Mouse (Mus musculus) neural tube, embryonic 15.5 days (tissue): ENCODE measurements around the gene Tnks1bp1. TPM values are rescaled to one million over a fixed set of nuclear protein-coding genes. Genes with fewer than 3 reads are reported as not detected.
A peak's percentile ranks its signal among the peaks of the same experiment; 100 is the strongest.

Source experiments
- ATAC-seq: fragments of 200-750 bp; cut with Nextera tagmentation; 2 replicates; pipeline ENCODE4 v1.8.0; 2017; ENCODE audit warnings: mild to moderate bottlenecking, moderate TSS enrichment, moderate library complexity; ENCODE audit not compliant: low FRiP score
- H3K27ac ChIP-seq: fragments of 300-500 bp; sonication (generic); replicated peaks from 2 replicates; pipeline ENCODE4 v1.5.1; 2015; ENCODE audit warnings: mild to moderate bottlenecking, inconsistent platforms
- H3K27me3 ChIP-seq: fragments of 300-500 bp; sonication (generic); replicated peaks from 2 replicates; pipeline ENCODE4 v1.6.1; 2015; ENCODE audit warnings: inconsistent platforms
- H3K36me3 ChIP-seq: fragments of 300-500 bp; sonication (generic); 2 replicates; pipeline ENCODE4 v1.6.1; 2015; ENCODE audit warnings: inconsistent platforms
- H3K4me1 ChIP-seq: fragments of 300-500 bp; sonication (generic); 2 replicates; pipeline ENCODE4 v1.6.1; 2015; ENCODE audit warnings: inconsistent platforms
- H3K4me2 ChIP-seq: fragments of 300-500 bp; sonication (generic); 2 replicates; pipeline ENCODE4 v1.6.1; 2015; ENCODE audit warnings: inconsistent platforms, mild to moderate bottlenecking, moderate library complexity
- H3K4me3 ChIP-seq: fragments of 300-500 bp; sonication (generic); replicated peaks from 2 replicates; pipeline ENCODE4 v1.5.1; 2015; ENCODE audit warnings: mild to moderate bottlenecking, inconsistent platforms
- H3K9ac ChIP-seq: fragments of 300-500 bp; sonication (generic); replicated peaks from 2 replicates; pipeline ENCODE4 v1.6.1; 2015; ENCODE audit warnings: mild to moderate bottlenecking, inconsistent platforms
- H3K9me3 ChIP-seq: fragments of 300-500 bp; sonication (generic); replicated peaks from 2 replicates; pipeline ENCODE4 v1.6.1; 2016; ENCODE audit warnings: inconsistent platforms
- WGBS: fragments of 180-500 bp; shearing (Covaris S2); methylation state at CpG from one replicate; pipeline ENCODE4 v1.1.7; 2015; ENCODE audit warnings: mixed read lengths; 5-methylcytosine and 5-hydroxymethylcytosine counted together
- polyA plus RNA-seq: library from polyadenylated mRNA; unstranded; fragments of >200 nt; fragmentation: Nextera tagmentation; extraction: Ambion mirVana; gene quantifications from 2 replicates; pipeline ENCODE4 v1.2.1, GENCODE M21; 2015

Tnks1bp1 gene
- polyA plus RNA-seq, 1 experiment from 2014 or later: 19.7 TPM

- no peak for ATAC-seq
Measured at GRCm38 (mm10) chr2:85014588-85014982, 33.2 kb upstream of the Tnks1bp1 start.

GRCm38 (mm10) chr2:85022043-85022442, 25.8 kb upstream of the Tnks1bp1 start:
- Histone ChIP-seq H3K4me3 (no peak overlapping the region), H3K27ac (no peak overlapping the region), H3K27me3 (no peaks in the 10 kb centered on the region), H3K36me3 (no peaks in the 10 kb centered on the region), H3K9me3 (no peaks in the 10 kb centered on the region), H3K4me2 (no peak overlapping the region), H3K9ac (no peak overlapping the region), H3K4me1 (no peaks in the 10 kb centered on the region)
- WGBS: 20% methylated on average over 4 of the region's 4 CpGs
- ATAC-seq: no peak

More at GRCm38 (mm10) chr2:85014588-85014982, 33.2 kb upstream of the Tnks1bp1 start:
- H3K9me3 ChIP-seq: no peaks in the 10 kb centered on the region
- no peak overlapping the region for H3K27ac ChIP-seq
- H3K9ac ChIP-seq: no peak overlapping the region
- H3K36me3 ChIP-seq: no peaks in the 10 kb centered on the region
- no peak overlapping the region for H3K4me2 ChIP-seq
- H3K27me3 ChIP-seq: no peaks in the 10 kb centered on the region
- 27% methylated on average over 3 of the region's 3 CpGs for WGBS
- H3K4me1 ChIP-seq: no peaks in the 10 kb centered on the region; the same call in 1 of the 2 replicates
- no peak overlapping the region for H3K4me3 ChIP-seq

DNA sequence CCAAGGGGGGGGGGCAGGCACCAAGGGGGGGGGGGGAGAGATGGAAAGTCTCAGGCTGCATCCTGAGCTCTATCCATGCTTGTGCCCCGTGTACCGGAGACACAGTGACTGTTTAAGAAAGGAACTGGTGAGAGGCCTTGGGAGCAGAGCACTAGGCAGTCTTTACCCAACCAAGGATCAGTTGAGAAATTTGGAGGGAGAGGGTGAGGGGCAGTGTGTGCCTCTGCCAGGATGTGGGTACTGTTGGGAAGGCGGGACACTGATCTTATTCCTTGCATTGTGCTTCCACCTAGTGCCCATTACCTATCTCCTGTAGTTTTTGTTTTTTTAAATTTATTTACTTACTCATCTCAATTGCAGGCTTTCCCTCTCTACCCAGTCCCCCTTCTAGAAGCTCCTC, 21.6 kb upstream of the Tnks1bp1 start:
- H3K4me2 ChIP-seq: no peak overlapping the region
- 87% methylated on average over 3 of the region's 3 CpGs for WGBS
- no peak for ATAC-seq
- no peak overlapping the region for H3K9ac ChIP-seq
- no peak overlapping the region for H3K4me3 ChIP-seq
- H3K27me3 ChIP-seq: no peaks in the 10 kb centered on the region
- no peaks in the 10 kb centered on the region for H3K36me3 ChIP-seq
- no peaks in the 10 kb centered on the region for H3K4me1 ChIP-seq
- no peak overlapping the region for H3K27ac ChIP-seq
- no peaks in the 10 kb centered on the region for H3K9me3 ChIP-seq

GRCm38 (mm10) chr2:85027281-85027680, 20.5 kb upstream of the Tnks1bp1 start:
- H3K4me1 ChIP-seq: no peaks in the 10 kb centered on the region
- H3K9me3 ChIP-seq: no peaks in the 10 kb centered on the region
- WGBS: 72% methylated on average over 5 of the region's 5 CpGs
- no peak overlapping the region for H3K9ac ChIP-seq
- no peak overlapping the region for H3K4me3 ChIP-seq
- ATAC-seq: no peak
- H3K36me3 ChIP-seq: no peaks in the 10 kb centered on the region
- H3K27me3 ChIP-seq: no peaks in the 10 kb centered on the region
- H3K27ac ChIP-seq: no peak overlapping the region
- no peak overlapping the region for H3K4me2 ChIP-seq

DNA sequence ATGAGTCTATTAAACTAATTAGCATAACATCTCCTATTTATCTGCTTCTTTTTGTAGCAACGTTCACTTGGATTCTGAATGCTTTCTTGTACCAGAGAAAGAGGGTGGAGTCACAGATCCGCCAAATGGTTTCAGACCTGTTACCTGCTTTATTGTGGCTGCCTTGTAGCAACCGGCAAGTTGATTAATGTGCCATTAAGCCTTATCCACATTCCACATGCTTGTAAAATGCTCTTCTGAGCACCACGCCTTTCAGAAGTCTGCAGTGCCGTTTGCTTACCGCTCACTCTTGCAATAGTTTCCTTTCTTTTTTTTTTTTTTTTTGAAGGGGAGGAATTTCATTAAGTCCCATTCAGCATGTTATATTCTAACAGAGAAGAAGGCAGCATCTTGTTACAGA, 17.9 kb upstream of the Tnks1bp1 start:
- 28% methylated on average over 6 of the region's 6 CpGs for WGBS
- no peak overlapping the region for H3K4me3 ChIP-seq
- no peak overlapping the region for H3K4me2 ChIP-seq
- no peak for ATAC-seq
- no peaks in the 10 kb centered on the region for H3K9me3 ChIP-seq
- H3K9ac ChIP-seq: no peak overlapping the region
- H3K27me3 ChIP-seq: no peaks in the 10 kb centered on the region
- no peaks in the 10 kb centered on the region for H3K36me3 ChIP-seq
- no peak overlapping the region for H3K27ac ChIP-seq
- H3K4me1 ChIP-seq: no peaks in the 10 kb centered on the region

GRCm38 (mm10) chr2:85030989-85031388, 16.8 kb upstream of the Tnks1bp1 start:
- H3K27ac ChIP-seq: no peak overlapping the region
- H3K9me3 ChIP-seq: no peaks in the 10 kb centered on the region
- H3K27me3 ChIP-seq: no peaks in the 10 kb centered on the region
- H3K4me2 ChIP-seq: no peak overlapping the region
- ATAC-seq: no peak
- H3K4me3 ChIP-seq: no peak overlapping the region
- no peaks in the 10 kb centered on the region for H3K36me3 ChIP-seq
- H3K4me1 ChIP-seq: no peaks in the 10 kb centered on the region
- WGBS: 70% methylated on average over 6 of the region's 6 CpGs
- H3K9ac ChIP-seq: no peak overlapping the region

DNA sequence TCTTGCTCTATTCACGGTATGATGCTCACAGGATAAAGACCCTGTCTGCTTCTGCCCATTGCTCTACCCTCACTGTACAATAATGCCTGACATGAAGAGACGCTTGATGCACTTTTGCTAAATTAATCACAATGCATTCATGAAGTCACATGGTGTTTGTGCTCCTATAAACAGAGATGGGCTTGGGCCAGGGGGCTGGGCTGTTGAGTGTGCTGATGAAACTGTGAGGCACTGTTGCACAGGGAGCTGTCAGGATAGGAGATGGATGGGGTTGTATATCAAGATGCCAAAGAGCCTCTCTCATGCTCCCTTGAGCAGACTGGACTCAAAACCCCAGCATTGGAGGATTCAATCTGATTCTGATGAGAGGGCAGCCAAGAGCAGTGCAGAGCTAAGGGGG, 14.7 kb upstream of the Tnks1bp1 start:
- Histone ChIP-seq H3K36me3 (no peaks in the 10 kb centered on the region), H3K4me3 (no peak overlapping the region), H3K4me2 (no peak overlapping the region), H3K9me3 (no peaks in the 10 kb centered on the region), H3K4me1 (peaks cover 11% of the 10 kb centered on the region), H3K27me3 (no peaks in the 10 kb centered on the region), H3K9ac (no peak overlapping the region), H3K27ac (no peak overlapping the region)
- ATAC-seq: no peak
- 85% methylated on average over 2 of the region's 2 CpGs for WGBS

DNA sequence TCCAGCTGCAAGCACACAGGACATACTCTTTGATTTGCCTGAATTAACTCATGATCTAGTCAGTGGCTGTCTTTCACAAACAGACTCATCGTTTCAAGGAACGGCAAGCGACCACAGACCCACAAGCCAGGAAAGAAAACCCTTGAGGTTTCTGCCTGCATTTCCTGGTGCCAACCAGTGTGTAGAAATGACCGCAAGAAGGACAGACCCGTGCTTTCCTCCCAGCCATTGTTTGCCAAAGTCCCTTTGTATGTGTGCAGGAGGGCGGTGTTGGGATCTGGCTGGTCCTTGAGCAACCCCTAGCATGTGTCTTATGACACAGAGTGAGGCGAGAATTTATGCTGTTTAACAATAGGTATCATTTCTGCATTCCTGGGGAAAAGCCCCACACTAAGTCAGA, 13.7 kb upstream of the Tnks1bp1 start:
- Histone ChIP-seq H3K4me2 (no peak overlapping the region), H3K27ac (no peak overlapping the region), H3K4me1 (peaks cover 17% of the 10 kb centered on the region), H3K9ac (no peak overlapping the region), H3K27me3 (no peaks in the 10 kb centered on the region), H3K9me3 (no peaks in the 10 kb centered on the region), H3K4me3 (no peak overlapping the region), H3K36me3 (peaks cover under 1% of the 10 kb centered on the region; the same call in 1 of the 2 replicates)
- 83% methylated on average over 7 of the region's 7 CpGs for WGBS
- ATAC-seq: no peak

- Histone ChIP-seq H3K4me2 (peak overlapping the region; percentile 62), H3K9ac (peak overlapping the region; percentile 92), H3K9me3 (no peaks in the 10 kb centered on the region), H3K36me3 (peaks cover 25% of the 10 kb centered on the region), H3K4me1 (peaks cover 17% of the 10 kb centered on the region), H3K27ac (peak overlapping the region; percentile 84), H3K27me3 (no peaks in the 10 kb centered on the region), H3K4me3 (peak overlapping the region; percentile 81)
- WGBS: 9% methylated on average over 11 of the region's 11 CpGs
- peak; percentile 37 for ATAC-seq
Measured at GRCm38 (mm10) chr2:85036507-85037046, 11.2 kb upstream of the Tnks1bp1 start.

- Histone ChIP-seq H3K4me1 (peaks cover 17% of the 10 kb centered on the region), H3K36me3 (peaks cover 32% of the 10 kb centered on the region), H3K27me3 (no peaks in the 10 kb centered on the region), H3K9me3 (no peaks in the 10 kb centered on the region), H3K27ac (peak within 1 kb of the TSS; percentile 84), H3K4me2 (peak within 1 kb of the TSS; percentile 62), H3K4me3 (peak within 1 kb of the TSS; percentile 81), H3K9ac (peak within 1 kb of the TSS; percentile 92)
- under 1% methylated on average over 66 of the region's 66 CpGs for WGBS
- peak; percentile 96 for ATAC-seq
Measured at GRCm38 (mm10) chr2:85037047-85038026, 10.5 kb upstream of the Tnks1bp1 start, which contains the start of the genes Ssrp1 and P2rx3. Gene Ssrp1, plus strand, starts transcription at chr2:85037234. Gene P2rx3, minus strand, starts transcription at chr2:85037462.

GRCm38 (mm10) chr2:85038336-85038735, 9.5 kb upstream of the Tnks1bp1 start:
- peaks cover 17% of the 10 kb centered on the region for H3K4me1 ChIP-seq
- no peak overlapping the region for H3K27ac ChIP-seq
- no peak for ATAC-seq
- no peaks in the 10 kb centered on the region for H3K27me3 ChIP-seq
- WGBS: 89% methylated on average over 13 of the region's 13 CpGs
- peak overlapping the region; percentile 62 for H3K4me2 ChIP-seq
- H3K36me3 ChIP-seq: peaks cover 42% of the 10 kb centered on the region
- peak overlapping the region; percentile 81 for H3K4me3 ChIP-seq
- peak overlapping the region; percentile 92 for H3K9ac ChIP-seq
- no peaks in the 10 kb centered on the region for H3K9me3 ChIP-seq

DNA sequence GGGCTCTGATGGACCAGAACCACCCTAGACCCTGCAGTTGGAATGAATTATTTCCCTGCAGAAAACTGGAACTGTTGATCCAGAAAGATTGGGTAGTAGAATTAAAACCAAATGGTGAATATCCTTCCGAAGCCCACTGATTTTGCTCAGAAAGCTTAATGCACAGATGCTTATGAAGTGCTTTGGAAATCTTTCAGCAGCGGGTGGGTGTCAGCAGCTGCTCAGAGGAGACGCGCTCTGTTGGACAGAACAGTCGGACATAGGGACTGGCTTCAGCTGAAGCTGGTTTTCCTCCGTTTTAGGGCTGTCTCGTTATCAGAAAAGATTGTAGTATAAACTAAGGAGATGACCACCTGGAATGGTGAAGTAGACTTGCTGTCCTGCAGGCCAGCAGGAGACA, 4.2 kb upstream of the Tnks1bp1 start:
- Histone ChIP-seq H3K4me2 (no peak overlapping the region), H3K27ac (no peak overlapping the region), H3K9me3 (no peaks in the 10 kb centered on the region), H3K9ac (no peak overlapping the region), H3K27me3 (no peaks in the 10 kb centered on the region), H3K4me1 (peaks cover 13% of the 10 kb centered on the region), H3K4me3 (no peak overlapping the region), H3K36me3 (peaks cover 77% of the 10 kb centered on the region)
- WGBS: 92% methylated on average over 7 of the region's 7 CpGs
- ATAC-seq: no peak
